Mouse (Mus musculus) heart, postnatal 0 days (tissue): ENCODE measurements at regions not wholly inside any gene's neighbourhood (a gene's known extent, or its start where the extent isn't known, plus 50 kb on each side); places are given as distances from the start of the nearest gene placed in this dataset.

ENCODE experiments used
- ATAC-seq: fragments of 200-750 bp; cut with Nextera tagmentation; 2 replicates; pipeline ENCODE4 v1.8.0; 2017; ENCODE audit warnings: low read depth, moderate number of reproducible peaks, moderate library complexity; ENCODE audit not compliant: insufficient read depth
- DNase-seq: peaks from one replicate; pipeline ENCODE4 v3.0.0-alpha.2; 2016; ENCODE audit warnings: low spot score
- H3K27ac ChIP-seq: fragments of 300-500 bp; sonication (generic); 2 replicates; pipeline ENCODE4 v1.5.1; 2014; ENCODE audit warnings: low read depth, mild to moderate bottlenecking
- H3K27me3 ChIP-seq: fragments of 300-500 bp; sonication (generic); 2 replicates; pipeline ENCODE4 v1.6.1; 2014; ENCODE audit warnings: low read length, mixed read lengths; ENCODE audit not compliant: control insufficient read depth, insufficient read depth
- H3K36me3 ChIP-seq: fragments of 300-500 bp; sonication (generic); replicated peaks from 2 replicates; pipeline ENCODE4 v1.6.1; 2014; ENCODE audit warnings: low read length, mixed read lengths; ENCODE audit not compliant: control insufficient read depth, insufficient read depth
- H3K4me1 ChIP-seq: fragments of 300-500 bp; sonication (generic); 2 replicates; pipeline ENCODE4 v1.6.1; 2014; ENCODE audit warnings: antibody characterized with exemption; ENCODE audit not compliant: control insufficient read depth, insufficient read depth
- H3K4me2 ChIP-seq: fragments of 300-500 bp; sonication (generic); 2 replicates; pipeline ENCODE4 v1.6.1; 2014; ENCODE audit warnings: low read depth, mild to moderate bottlenecking, low read length, moderate library complexity
- H3K4me3 ChIP-seq: fragments of 300-500 bp; sonication (generic); 2 replicates; pipeline ENCODE4 v1.5.1; 2014; ENCODE audit warnings: low read depth, low read length
- H3K9ac ChIP-seq: fragments of 300-500 bp; sonication (generic); replicated peaks from 2 replicates; pipeline ENCODE4 v1.6.1; 2014; ENCODE audit warnings: low read depth, low read length, mixed read lengths
- H3K9me3 ChIP-seq: fragments of 300-500 bp; sonication (generic); replicated peaks from 2 replicates; pipeline ENCODE4 v1.6.1; 2016; ENCODE audit warnings: low read length; ENCODE audit not compliant: control insufficient read depth
- CTCF ChIP-seq: IDR thresholded peaks from 2 replicates; pipeline ENCODE4 v1.5.1; 2016; ENCODE audit warnings: antibody characterized with exemption, control low read depth, low read depth
- EP300 ChIP-seq: IDR thresholded peaks from 2 replicates; pipeline ENCODE4 v1.6.1; 2016; ENCODE audit warnings: antibody characterized with exemption, low read depth
- WGBS: fragments of 180-500 bp; shearing (Covaris S2); extraction: QIAGEN DNeasy Blood & Tissue Kit; methylation state at CpG from one replicate; pipeline ENCODE4 v1.1.7; 2014; 5-methylcytosine and 5-hydroxymethylcytosine counted together

GRCm38 (mm10) chr1:176683146-176683545, 130.7 kb downstream of the Cep170 start:
- Histone ChIP-seq H3K4me3 (no peak overlapping the region), H3K4me1 (no peaks in the 10 kb centered on the region), H3K9me3 (no peaks in the 10 kb centered on the region), H3K27me3 (no peaks in the 10 kb centered on the region), H3K4me2 (no peak overlapping the region), H3K36me3 (no peaks in the 10 kb centered on the region), H3K9ac (no peak overlapping the region), H3K27ac (no peak overlapping the region)
- no peak for ATAC-seq
- no peak for TF ChIP-seq CTCF
- TF ChIP-seq EP300 = no peak
- WGBS = 47% methylated on average over 6 of the region's 6 CpGs
- no peak for DNase-seq

DNA sequence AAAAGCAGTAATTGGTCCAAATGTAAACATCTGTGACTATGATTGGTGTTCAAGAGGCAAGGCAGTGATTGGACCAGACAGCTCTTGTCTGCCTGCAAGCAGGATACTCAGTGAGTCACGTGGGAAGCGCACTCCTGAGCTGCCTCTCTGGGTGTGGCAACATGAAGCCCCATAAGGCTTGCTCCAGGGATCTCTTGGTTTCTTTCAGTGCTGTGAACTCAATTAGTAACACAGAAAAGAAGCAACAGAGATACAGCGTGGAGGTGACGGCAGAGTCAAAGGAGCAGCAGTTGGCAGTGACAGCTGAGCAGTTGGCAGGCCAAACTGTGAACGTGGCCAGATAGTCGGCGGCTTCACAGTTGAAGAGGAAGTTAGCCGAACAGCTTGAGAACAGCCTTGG, 131.9 kb downstream of the Cep170 start:
- H3K4me3 ChIP-seq = no peak overlapping the region
- H3K27me3 ChIP-seq = no peaks in the 10 kb centered on the region
- no peaks in the 10 kb centered on the region for H3K36me3 ChIP-seq
- no peak for TF ChIP-seq CTCF
- TF ChIP-seq EP300 = no peak
- H3K9ac ChIP-seq = no peak overlapping the region
- no peak overlapping the region for H3K27ac ChIP-seq
- ATAC-seq (no peak), DNase-seq (no peak)
- no peak overlapping the region for H3K4me2 ChIP-seq
- H3K4me1 ChIP-seq = no peaks in the 10 kb centered on the region
- 41% methylated on average over 8 of the region's 8 CpGs for WGBS
- H3K9me3 ChIP-seq = peaks cover 1% of the 10 kb centered on the region; the same call in 1 of the 2 replicates

GRCm38 (mm10) chr1:176675184-176675583, 138.7 kb downstream of the Cep170 start:
- Histone ChIP-seq H3K4me1 (no peaks in the 10 kb centered on the region), H3K4me2 (no peak overlapping the region), H3K4me3 (no peak overlapping the region), H3K27me3 (no peaks in the 10 kb centered on the region), H3K9me3 (peaks cover 6% of the 10 kb centered on the region; the same call in 1 of the 2 replicates), H3K36me3 (no peaks in the 10 kb centered on the region), H3K9ac (no peak overlapping the region), H3K27ac (no peak overlapping the region)
- DNase-seq (no peak), ATAC-seq (no peak)
- TF ChIP-seq EP300 (no peak), CTCF (no peak)

DNA sequence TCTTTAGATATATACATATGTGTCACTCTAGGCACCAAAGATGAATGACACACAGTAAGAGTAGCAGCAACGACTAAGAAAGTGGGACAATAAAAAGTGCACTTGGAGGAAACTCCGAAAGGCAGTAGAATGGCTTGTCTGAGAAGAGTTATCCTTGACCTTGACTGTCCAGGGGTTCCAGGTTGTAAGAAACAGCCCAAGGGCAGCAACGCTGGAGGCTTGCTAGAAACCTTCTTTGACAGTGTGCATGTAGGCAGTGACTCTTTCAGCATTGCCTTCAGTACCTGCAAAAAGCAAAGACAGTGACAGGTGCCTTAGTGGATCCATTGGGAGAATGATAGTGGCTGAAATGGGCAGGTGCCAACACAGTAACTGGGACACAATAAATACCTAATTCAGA, 142.8 kb downstream of the Cep170 start:
- no peak for ATAC-seq
- Histone ChIP-seq H3K4me1 (no peaks in the 10 kb centered on the region), H3K4me2 (no peak overlapping the region), H3K27me3 (no peaks in the 10 kb centered on the region), H3K9me3 (no peaks in the 10 kb centered on the region), H3K36me3 (no peaks in the 10 kb centered on the region), H3K4me3 (no peak overlapping the region), H3K9ac (no peak overlapping the region), H3K27ac (no peak overlapping the region)
- TF ChIP-seq CTCF (no peak), EP300 (no peak)
- WGBS = 73% methylated on average over 3 of the region's 3 CpGs
- no peak for DNase-seq

GRCm38 (mm10) chr1:176667552-176668306, 146.1 kb downstream of the Cep170 start:
- Histone ChIP-seq H3K4me2 (no peak overlapping the region), H3K9me3 (no peaks in the 10 kb centered on the region), H3K9ac (no peak overlapping the region), H3K4me1 (no peaks in the 10 kb centered on the region), H3K36me3 (no peaks in the 10 kb centered on the region), H3K27me3 (no peaks in the 10 kb centered on the region), H3K27ac (no peak overlapping the region), H3K4me3 (no peak overlapping the region)
- TF ChIP-seq EP300 (no peak), CTCF (no peak)
- ATAC-seq (no peak), DNase-seq (no peak)
- 48% methylated on average over 8 of the region's 8 CpGs for WGBS

DNA sequence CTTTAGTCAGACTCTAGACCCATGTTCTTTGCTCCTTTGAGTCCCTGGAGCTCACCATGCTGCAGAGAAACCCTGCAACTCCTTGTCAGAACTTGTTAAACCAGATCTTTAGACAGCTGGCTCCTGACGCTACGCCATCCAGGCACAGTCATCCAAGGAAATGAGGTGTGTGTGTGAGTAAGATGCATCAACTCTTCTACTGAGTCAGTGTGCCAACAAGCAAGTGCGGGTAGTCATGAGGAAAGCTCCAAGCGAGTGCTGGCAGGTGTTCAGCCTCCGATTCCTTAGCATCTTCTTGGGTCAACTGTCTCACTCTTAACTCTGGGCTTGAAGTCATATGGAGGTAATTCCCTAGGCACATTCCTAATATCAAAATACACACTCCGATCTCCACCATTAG, 153.6 kb downstream of the Cep170 start:
- Histone ChIP-seq H3K4me2 (no peak overlapping the region), H3K4me1 (no peaks in the 10 kb centered on the region), H3K4me3 (no peak overlapping the region), H3K27me3 (no peaks in the 10 kb centered on the region), H3K9me3 (no peaks in the 10 kb centered on the region), H3K9ac (no peak overlapping the region), H3K27ac (no peak overlapping the region), H3K36me3 (no peaks in the 10 kb centered on the region)
- DNase-seq (no peak), ATAC-seq (no peak)
- WGBS = 87% methylated on average over 6 of the region's 6 CpGs
- TF ChIP-seq EP300 (no peak), CTCF (no peak)
